Mouse (Mus musculus): ENCODE data around the gene Specc1. TPM values are rescaled to one million over a fixed set of nuclear protein-coding genes. Genes with fewer than 3 reads are reported as not detected.
A peak's percentile ranks its signal among the peaks of the same experiment; 100 is the strongest.

Gene Specc1
- total RNA-seq (2021), result 10 to 100 TPM; 91.4 to 93.9 TPM
- long read RNA-seq, full-length matches to known transcripts, result 42 of 63 reads
- long read RNA-seq, partial matches to known transcripts, result 6 of 63 reads
- long read RNA-seq, other reads (novel, unspliced or antisense), result 15 of 63 reads

DNA sequence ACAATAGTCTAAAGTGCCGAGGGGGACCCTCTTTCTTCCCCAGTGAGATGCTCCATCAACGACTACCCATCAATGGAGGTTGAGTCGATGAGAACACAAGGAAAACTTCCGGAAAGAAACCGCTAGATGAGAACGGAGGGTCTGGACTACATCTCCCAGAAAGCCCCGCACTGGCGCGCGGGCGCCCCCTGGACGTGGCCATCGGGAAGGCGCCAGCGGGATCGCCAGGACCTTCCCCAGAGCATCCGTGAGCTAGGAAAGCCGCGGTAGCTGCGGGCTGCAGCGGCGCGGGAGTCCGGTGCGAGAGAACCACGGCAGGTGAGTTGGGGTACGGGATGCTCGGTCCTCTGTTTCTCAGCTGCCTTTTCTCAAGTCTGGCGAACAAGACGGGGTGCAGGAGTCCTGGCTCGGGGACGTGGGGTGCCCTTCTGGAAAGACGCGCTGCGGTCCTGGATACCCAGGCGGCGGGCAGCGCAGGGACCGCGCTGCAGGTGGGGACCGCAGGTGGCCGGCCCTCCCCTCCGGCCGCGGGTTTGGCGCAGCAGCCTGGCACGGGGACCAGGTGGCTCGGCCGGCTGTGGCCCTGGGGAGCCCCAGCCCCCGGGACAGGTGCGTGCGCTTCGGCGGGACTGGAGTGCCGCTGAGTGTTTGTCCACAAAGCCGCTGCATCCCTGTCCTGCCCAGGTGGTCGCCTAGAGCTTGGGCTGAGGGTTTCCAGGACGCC, at the start of gene Specc1:
TSS of gene Specc1 (plus strand) at position 192 of the 724 bp plus-strand sequence.
- DNase-seq (ENCODE audit: low spot score in 2 of 2), result peak; percentile 91 to 96

DNA sequence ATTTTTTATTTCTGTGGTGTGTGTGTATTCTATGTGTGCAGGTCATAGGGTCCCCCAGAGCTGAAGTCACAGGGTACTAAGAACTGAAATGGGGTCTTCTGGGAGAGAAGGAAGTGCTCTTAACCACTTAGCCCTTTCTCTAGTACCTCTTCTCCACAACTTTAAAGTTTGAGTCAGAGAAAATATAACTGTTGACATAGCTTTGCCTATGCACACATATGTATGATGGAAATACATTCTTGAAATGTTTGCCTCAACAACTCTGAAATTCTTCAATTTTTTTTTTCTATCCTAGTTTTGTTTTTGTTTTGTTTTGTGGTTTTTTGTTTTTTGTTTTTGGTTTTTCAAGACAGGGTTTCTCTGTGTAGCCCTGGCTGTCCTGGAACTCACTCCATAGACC, 48.2 kb upstream of the Specc1 start:
- DNase-seq (ENCODE audit: low spot score in 2 of 2), result no peak

DNA sequence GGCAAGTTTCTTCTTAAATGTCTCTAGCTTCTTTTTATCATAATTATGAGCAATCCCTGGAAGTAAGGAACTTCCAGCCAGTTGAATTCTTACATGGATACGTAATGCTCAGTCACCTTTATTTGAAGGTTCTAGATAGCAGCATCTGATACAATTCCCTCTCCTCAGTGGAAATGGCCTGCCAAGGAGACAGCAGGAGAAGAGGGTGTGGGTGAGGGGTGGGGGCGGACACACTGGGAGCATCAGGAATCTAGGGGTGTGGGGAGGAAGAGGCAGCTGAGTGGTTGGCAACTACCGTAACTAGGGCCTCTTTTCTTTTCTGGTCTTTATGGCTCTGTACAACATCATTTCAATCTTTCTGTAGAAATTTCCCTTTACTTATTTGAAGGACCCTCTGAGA, 36.9 kb upstream of the Specc1 start:
- DNase-seq (ENCODE audit: low spot score in 2 of 2), result peak in 1 of 2 experiments; percentile 44

DNA sequence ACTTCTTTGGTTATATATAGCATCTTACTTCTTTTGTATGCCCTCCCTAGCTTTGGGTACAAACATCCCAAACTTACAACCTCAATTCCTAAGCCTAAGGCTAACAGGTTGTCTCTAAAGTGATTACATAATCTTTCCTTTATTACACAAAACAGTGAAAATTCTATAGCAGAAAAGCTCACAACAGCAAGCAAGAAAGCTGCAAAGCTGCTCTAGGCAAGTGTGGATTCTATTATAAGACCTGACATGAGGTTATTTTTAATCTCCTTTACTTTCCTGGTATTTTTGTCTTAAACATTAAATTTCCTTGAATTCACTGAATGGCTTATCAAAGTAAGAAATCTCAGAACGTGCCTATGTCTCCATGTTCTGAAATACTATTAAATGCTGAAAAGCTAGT, 33.3 kb upstream of the Specc1 start:
- DNase-seq (ENCODE audit: low spot score in 2 of 2), result no peak

DNA sequence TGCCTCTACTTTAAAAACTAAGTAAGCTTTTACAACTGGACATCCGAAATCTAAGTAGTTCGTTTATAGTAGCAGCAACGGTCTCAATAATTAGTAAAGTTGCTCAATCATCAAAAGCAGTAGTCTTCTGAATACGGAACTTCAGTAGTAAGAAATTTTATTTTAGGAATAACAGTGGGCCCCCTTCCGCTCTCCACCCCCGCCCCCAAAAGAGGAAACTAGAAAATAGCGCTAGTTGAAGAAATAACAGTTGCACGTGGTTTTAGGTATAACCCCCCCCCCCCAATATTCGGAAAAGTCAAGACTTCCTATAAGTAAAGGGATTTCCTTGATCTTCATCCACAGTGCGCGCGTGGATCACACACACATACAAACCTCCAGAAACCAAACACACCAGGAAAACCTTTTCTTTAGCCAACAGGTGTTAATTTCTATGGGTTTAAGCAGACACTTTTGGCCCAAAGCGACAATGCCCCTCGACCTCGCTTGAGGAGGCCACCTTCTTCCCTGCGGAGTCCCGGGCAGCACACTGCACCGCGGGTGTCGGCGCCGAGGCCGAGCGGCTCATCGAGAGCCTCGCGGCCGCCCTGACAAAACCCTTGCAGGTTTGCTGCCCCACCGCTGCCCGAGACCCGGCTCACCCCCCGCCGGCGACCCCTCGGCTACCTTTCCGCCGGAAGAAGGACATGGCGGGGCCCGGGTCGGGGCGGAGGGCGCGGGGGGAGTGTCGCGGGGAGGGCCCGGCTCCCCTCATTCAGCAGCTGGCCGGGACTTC, 27.1 kb upstream of the Specc1 start:
- DNase-seq (ENCODE audit: low spot score in 2 of 2), result peak in 1 of 2 experiments; percentile 24

DNA sequence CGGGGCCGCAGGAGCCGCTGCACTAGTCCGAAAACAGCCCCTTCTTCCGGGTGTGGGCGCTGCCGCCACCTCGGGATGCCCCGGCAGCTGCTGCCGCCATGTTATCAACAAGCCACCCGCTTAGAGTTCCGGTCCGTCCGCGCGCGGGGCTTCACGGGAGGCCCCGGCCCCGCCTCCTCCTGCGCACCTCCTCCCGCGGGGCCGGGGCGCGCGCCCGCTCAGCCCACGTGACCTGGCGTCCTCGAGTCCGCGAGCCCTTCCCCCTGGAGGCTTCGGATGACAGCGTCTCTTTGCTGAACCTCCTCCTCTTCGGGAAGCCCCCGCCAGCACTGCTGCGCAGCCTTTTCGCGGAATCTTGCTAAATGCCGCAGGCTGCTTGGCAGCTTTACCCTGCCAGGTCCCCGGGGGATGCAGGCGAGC, 26.5 kb upstream of the Specc1 start, which contains the start of gene Akap10:
TSS of gene Akap10 (minus strand) at position 155 of the 420 bp plus-strand sequence.
- peak; percentile 93 to 97 for DNase-seq (ENCODE audit: low spot score in 2 of 2)

DNA sequence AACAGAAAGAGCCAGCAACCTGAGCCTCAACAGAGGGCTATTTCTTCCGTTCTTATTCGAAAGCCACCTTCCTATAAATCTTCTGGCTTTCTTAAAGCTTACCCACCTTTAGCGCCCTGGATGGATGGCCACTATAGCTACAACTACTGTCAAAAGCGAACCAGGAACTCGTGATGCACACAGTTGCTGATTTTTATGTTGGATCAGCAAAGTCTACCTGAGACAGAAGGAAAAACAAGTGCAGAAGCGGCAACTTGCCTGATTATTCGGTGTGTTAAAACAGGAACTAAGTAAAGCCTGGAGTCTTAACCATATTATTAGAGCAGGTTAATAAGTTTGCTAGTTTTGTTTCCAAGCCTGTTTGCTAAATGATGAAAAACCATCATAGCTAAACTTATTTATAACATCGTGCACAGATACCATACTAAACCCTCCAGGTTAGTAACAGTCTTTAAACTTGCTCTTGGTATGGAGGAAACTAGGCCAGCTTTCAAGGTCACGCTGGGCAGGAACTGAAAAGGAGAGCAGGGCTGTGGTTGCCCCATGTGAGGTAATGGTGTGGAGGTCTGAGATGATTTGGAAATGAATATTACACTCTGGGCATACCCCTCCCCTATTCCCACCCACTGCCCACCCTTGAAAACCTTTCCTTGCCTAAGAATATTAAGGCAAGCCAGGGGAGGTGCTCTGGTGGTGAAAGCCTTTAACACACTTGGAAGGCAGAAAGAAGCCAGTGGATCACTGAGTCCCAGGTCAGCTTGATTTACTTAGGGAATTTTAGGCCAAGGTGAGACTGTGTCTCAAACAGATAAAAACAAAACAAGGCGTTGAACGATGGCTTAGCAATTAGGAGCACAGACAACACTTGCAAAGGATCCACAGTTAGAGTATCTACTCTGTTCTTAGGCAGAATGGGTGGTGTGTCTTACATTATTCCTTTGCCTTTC, 25.6 kb upstream of the Specc1 start:
- no peak for DNase-seq (ENCODE audit: low spot score in 2 of 2)

DNA sequence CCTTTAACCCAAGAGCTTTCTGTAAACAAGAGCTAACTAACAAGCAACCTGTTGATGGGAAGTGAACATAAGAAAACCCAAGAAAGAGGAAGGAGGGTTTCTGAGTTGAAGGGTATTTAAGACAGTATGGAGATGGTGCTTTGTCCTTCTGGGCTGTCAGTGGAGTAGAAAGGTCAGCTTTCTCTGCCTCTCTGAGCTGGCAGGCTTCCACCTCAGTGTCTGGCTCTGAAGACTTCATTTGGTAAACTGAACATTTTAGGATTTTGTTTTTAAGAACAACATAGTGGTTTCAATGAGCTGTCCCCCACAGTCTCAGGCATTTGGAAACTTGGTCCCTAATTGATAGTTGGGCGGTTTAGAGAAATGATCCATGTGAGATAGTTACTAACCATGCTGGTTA, 18.8 kb upstream of the Specc1 start:
- no peak for DNase-seq (ENCODE audit: low spot score in 2 of 2)

DNA sequence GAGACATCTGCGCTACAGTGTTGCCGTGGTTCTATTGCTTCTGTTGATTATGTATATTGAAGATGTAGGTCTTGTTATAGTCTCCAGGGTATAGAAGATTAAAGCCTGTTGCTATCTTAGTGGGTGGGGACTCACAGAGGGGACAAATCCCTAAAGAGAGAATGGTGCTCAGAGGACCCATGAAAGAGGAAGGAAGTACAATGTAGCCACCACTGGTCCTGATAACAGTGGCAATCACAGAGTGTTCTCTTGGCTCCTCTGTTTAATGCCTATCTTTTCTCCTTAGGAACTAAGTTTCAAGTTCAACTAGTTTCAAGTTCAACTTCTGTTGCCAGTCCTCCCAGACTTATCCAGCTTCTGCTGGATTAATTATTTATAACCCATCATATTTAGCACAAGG, 13.7 kb upstream of the Specc1 start:
- no peak for DNase-seq (ENCODE audit: low spot score in 2 of 2)

DNA sequence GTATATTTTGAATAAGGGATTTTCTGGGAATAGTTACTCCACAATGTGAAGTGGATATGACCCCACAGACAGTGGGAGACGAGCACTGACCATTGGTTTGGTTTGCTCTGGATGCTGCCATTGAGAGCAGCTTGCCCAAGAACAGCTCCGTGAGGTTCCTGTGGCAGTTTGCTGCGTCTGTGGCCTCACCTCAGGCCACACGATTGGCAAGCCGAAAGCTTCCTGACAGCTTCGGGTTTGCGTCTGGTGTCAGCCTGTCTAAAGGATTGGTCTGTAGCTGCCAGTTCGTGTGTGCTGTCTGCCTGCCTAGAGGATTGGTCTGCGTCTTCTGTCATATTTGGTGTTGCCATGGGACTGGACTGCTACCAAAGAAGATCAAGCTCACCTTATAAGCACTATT, 12.1 kb upstream of the Specc1 start:
- DNase-seq (ENCODE audit: low spot score in 2 of 2), result no peak

DNA sequence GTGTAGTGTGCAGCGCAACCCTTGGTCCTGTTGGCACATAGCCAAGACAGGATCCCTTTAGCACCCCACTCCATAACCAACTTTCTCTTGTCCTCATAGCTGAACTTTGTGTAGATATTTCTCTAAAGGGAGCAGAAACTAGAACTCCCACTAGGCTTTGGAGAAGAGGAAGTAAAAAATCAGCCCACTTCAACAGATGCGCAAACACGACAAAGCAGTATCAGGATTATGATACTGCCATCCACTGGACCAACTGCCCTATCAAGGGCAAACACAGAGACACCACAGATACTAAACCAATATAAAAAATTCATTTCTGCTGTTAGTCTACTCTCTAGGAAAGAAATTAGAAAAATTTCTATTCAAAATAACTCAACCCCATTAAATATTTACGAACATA, 10.0 kb upstream of the Specc1 start:
- DNase-seq (ENCODE audit: low spot score in 2 of 2), result no peak

DNA sequence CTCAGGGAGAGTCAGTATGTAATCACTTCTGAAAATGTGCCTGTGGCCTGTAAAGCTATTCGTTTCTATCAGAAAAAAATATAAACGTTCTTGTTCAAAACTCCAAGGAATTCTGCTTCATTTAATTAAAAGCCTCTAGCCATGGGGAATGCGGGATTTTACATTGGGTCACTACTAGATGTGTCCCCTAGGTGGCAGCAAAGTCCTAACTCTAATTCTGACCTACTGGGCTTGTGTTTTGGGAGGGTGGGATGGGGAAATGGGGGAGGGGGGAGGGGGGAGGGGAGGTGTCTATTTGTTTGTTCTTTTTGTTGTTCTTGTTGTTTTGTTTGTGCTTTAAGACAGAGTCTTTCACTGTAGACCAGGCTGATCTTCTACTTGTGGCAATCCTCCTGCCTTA, 7.2 kb upstream of the Specc1 start:
- DNase-seq (ENCODE audit: low spot score in 2 of 2), result peak; percentile 39 to 83

DNA sequence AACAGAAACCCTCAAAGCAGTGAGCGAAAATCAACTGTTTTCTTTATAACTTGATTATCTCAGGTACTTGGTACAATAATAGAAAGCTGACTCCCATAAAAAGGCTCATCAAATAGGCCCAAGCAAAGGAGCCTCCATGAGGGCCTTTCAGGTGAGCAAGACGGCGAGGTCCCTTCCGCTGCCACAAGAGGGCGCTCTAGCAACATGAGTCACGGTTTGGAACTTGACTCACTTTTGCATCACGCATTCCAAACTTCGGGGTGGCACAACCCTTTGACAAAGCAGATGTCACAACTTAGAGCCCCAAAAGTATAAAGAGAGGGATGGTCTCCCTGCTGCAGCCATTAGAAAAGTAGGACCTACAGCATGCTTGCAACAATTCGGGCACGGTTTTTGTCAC, 5.9 kb upstream of the Specc1 start:
- peak; percentile 75 to 91 for DNase-seq (ENCODE audit: low spot score in 2 of 2)

DNA sequence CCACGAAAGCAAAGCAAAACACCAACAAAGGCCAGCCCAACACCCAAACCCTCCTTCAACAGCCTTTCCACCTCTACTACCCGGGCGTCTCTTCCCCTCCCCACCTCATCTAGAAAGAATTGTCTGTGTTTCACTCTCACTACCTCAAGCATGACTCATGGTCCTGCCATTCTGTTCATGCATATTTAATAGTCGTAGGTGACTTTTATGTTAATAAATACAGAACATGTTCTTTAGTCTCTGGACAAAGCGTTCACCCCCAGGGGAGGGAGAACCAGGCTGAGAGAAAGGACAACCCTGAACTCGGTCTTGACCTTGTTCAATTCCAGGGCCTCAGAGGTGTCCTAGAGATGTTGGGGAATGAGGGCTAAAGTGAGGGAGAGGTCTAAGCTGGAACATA, 1.4 kb upstream of the Specc1 start:
- DNase-seq (ENCODE audit: low spot score in 2 of 2), result no peak

DNA sequence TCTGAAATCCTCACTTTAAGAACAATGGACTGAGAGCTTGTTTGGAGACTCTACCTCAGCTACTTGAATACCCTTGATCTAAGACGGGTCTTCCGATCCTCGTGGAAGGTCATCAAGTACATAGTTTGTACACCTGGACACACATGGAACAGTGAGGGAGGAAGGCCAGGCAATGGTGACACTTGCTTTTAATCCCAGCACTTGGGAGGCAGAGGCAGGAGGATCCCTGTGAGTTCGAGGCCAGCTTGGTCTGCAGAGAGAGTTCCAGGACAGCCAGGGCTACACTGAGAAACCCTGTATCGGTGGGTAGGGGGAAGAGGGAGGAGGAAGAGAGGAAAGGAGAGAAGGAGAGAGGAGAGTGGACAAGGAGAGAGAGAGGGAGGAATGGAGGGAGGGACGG, 612 bp upstream of the Specc1 start:
- DNase-seq (ENCODE audit: low spot score in 2 of 2), result no peak

DNA sequence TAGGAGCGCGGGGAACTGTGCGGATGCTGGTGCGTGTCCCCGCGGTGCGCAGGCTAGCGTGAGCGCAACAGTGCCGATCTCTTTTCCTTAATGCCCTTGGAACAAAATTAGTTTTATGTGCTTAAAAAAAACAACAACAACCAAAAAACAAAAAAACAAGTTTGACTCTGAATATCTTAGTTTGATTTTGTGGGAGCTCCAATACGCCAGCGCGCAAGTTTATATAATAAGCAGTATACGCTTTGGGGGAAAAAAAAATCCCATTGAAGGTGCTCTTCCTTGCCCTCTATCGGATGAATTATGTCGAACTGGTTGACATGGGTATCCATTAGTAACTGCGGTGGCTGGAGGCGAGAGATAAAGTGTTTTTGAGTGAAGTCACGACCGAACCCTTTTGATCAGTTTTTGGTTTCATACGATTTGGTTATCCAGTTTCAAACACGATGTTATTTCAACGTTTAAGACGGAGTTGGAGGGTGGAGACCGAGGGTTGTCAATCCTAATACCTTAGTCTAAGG, 792 bp downstream of the Specc1 start:
- DNase-seq (ENCODE audit: low spot score in 2 of 2), result peak; percentile 16 to 67

DNA sequence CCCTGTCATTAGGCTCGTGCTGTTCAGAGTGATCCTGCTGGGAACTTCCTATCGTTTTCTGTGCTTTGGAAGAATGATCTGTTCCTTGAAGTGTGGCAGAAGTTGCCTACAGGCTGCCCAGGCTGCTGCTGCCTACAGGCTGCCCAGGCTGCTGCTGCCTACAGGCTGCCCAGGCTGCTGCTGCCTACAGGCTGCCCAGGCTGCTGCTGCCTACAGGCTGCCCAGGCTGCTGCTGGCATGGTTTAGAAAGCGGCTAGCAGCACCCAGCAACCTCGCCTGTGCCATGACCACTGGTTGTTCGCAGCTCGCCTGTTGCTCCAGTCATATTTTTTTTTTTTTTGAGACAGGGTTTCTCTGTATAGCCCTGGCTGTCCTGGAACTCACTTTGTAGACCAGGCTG, 2.1 kb downstream of the Specc1 start:
- peak in 1 of 2 experiments; percentile 39 for DNase-seq (ENCODE audit: low spot score in 2 of 2)

DNA sequence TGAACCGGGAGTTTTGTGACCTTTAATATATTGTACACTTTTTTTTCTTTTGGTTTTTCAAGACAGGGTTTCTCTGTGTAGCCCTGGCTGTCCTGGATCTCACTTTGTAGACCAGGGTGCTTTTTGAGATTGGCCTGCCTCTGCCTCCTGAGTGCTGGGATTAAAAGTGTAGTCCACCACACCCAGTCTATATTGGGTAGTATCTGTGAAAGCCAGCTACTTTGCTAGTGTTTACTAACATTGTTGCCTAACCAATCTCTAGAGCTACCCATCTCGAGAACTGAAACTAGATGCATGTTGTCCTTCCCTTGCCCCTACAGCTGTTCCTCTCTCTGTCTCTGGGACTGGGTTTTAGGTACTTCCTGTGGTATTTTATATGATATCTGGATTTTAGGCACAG, 3.5 kb downstream of the Specc1 start:
- no peak for DNase-seq (ENCODE audit: low spot score in 2 of 2)

DNA sequence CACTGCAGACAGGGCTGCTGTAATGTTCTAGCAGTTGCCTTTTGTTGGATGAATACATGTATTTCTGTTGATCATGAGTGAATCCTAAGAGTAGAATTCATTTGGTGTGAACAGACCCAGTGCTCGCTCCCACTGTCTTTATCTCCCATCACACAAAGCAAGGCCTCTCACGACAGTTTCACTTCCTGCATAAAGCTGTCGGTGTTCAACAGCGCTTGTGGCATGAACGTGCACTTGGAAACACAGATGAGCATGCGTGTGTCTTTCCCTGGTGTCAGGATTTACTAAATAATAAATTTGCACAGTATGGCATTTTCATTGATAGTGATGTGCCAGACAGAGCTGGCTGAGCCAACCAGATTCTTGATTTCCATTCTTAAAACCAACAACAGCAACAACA, 6.1 kb downstream of the Specc1 start:
- no peak for DNase-seq (ENCODE audit: low spot score in 2 of 2)

DNA sequence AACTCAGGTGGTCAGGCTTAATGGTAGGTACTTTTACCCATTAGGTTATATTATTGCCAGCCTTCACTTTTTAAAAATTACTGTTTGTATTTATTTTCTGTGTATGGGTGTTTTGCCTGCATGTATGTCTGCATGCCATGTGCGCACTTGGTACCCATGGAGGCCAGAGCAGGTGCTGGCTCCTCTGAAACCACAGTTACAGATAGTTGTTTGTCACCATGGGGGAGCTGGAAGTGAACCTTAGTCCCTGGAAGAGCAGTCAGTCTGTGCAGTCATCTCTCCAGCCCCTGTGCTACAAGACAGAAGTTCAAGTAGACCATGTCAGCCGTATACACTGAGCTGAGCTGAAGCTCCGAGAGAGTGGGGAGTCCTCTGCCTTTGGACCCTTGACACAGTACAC, 6.6 kb downstream of the Specc1 start:
- DNase-seq (ENCODE audit: low spot score in 2 of 2), result no peak

DNA sequence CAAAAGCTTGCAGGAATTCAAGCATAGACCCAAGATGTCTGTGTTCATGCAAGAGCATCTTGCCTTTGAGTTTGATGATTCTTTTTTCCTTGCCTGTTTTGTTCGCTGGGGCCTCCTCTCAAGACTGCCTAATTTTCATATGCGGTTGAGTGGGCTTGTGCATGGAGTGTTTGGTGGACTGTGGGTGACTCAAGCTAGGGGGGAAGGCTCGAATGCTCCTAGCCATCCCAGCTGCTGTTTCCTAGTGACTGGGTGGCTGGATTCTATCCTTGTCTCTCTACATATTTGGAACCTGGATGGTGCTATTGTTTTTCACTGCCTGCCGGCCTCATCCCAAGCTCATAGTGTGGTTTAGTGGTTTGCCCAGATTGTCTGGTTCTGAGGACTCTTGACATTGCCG, 8.0 kb downstream of the Specc1 start:
- no peak for DNase-seq (ENCODE audit: low spot score in 2 of 2)
